Mouse (Mus musculus) heart, embryonic 13.5 days (tissue): ENCODE measurements around the gene Ampd3. TPM values are rescaled to one million over a fixed set of nuclear protein-coding genes. Genes with fewer than 3 reads are reported as not detected.
A peak's percentile ranks its signal among the peaks of the same experiment; 100 is the strongest.

Source experiments
- ATAC-seq: fragments of 200-750 bp; cut with Nextera tagmentation; 2 replicates; pipeline ENCODE4 v1.8.0; 2017; ENCODE audit warnings: moderate TSS enrichment; ENCODE audit not compliant: insufficient number of reproducible peaks, low FRiP score, low TSS enrichment; ENCODE audit errors: extremely low read depth
- H3K27ac ChIP-seq: fragments of 300-500 bp; sonication (generic); replicated peaks from 2 replicates; pipeline ENCODE4 v1.5.1; 2015; ENCODE audit warnings: moderate library complexity, mild to moderate bottlenecking, inconsistent platforms
- H3K27me3 ChIP-seq: fragments of 300-500 bp; sonication (generic); replicated peaks from 2 replicates; pipeline ENCODE4 v1.6.1; 2015; ENCODE audit warnings: mild to moderate bottlenecking, inconsistent platforms
- H3K36me3 ChIP-seq: fragments of 300-500 bp; sonication (generic); 2 replicates; pipeline ENCODE4 v1.6.1; 2015; ENCODE audit warnings: mild to moderate bottlenecking, inconsistent platforms
- H3K4me1 ChIP-seq: fragments of 300-500 bp; sonication (generic); 2 replicates; pipeline ENCODE4 v1.6.1; 2015; ENCODE audit warnings: inconsistent platforms
- H3K4me2 ChIP-seq: fragments of 300-500 bp; sonication (generic); 2 replicates; pipeline ENCODE4 v1.6.1; 2015; ENCODE audit warnings: inconsistent platforms, mild to moderate bottlenecking, moderate library complexity
- H3K4me3 ChIP-seq: fragments of 300-500 bp; sonication (generic); 2 replicates; pipeline ENCODE4 v1.5.1; 2015; ENCODE audit warnings: moderate library complexity, mild to moderate bottlenecking, inconsistent platforms
- H3K9ac ChIP-seq: fragments of 300-500 bp; sonication (generic); 2 replicates; pipeline ENCODE4 v1.6.1; 2015; ENCODE audit warnings: inconsistent platforms, mild to moderate bottlenecking, moderate library complexity
- H3K9me3 ChIP-seq: fragments of 300-500 bp; sonication (generic); 2 replicates; pipeline ENCODE4 v1.6.1; 2016; ENCODE audit warnings: inconsistent platforms
- WGBS: fragments of 180-500 bp; shearing (Covaris S2); methylation state at CpG from one replicate; pipeline ENCODE4 v1.1.7; 2015; ENCODE audit warnings: mixed read lengths; 5-methylcytosine and 5-hydroxymethylcytosine counted together
- polyA plus RNA-seq: library from polyadenylated mRNA; unstranded; fragments of >200 nt; fragmentation: Nextera tagmentation; extraction: Ambion mirVana; gene quantifications from 2 replicates; pipeline ENCODE4 v1.2.1, GENCODE M21; 2015

Gene Ampd3
- polyA plus RNA-seq, 1 experiment from 2014 or later = 5.1 TPM

GRCm38 (mm10) chr7:110803131-110803530, 35.1 kb downstream of the Ampd3 start:
- H3K4me2 ChIP-seq = no peak overlapping the region
- H3K9me3 ChIP-seq = no peaks in the 10 kb centered on the region
- no peak overlapping the region for H3K9ac ChIP-seq
- H3K27me3 ChIP-seq = no peaks in the 10 kb centered on the region
- peaks cover 5% of the 10 kb centered on the region; the same call in 1 of the 2 replicates for H3K4me1 ChIP-seq
- peaks cover 11% of the 10 kb centered on the region for H3K36me3 ChIP-seq
- ATAC-seq = no peak
- H3K4me3 ChIP-seq = no peak overlapping the region
- H3K27ac ChIP-seq = no peak overlapping the region
- 94% methylated on average over 10 of the region's 10 CpGs for WGBS

DNA sequence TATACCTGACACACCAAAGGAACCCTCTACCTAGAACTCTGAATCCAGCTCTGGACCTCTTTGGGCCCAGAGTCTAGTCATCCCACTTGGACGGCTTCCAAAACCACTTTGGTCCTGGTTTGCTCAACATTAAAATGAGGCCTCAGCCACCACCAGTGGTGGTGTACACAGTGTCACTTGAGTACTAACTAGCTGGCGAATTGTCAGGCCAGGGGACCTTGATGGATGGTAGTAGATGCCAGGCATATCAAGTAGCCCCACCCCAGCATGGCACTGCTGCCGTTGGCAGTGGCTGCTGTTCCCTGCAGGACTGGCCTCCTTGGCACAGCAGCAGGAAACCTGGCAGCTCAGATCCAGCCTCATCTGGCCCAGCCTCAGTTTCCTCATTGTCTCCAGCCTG, 36.3 kb downstream of the Ampd3 start:
- peak overlapping the region; percentile 28; the same call in 1 of the 2 replicates for H3K9ac ChIP-seq
- peaks cover 5% of the 10 kb centered on the region; the same call in 1 of the 2 replicates for H3K4me1 ChIP-seq
- no peaks in the 10 kb centered on the region for H3K27me3 ChIP-seq
- H3K36me3 ChIP-seq = peaks cover 16% of the 10 kb centered on the region
- no peak for ATAC-seq
- H3K9me3 ChIP-seq = no peaks in the 10 kb centered on the region
- no peak overlapping the region for H3K4me2 ChIP-seq
- 60% methylated on average over 3 of the region's 3 CpGs for WGBS
- H3K27ac ChIP-seq = no peak overlapping the region
- no peak overlapping the region for H3K4me3 ChIP-seq

GRCm38 (mm10) chr7:110807460-110808030, 39.5 kb downstream of the Ampd3 start:
- H3K27ac ChIP-seq = no peak overlapping the region
- no peak for ATAC-seq
- no peak overlapping the region for H3K4me3 ChIP-seq
- H3K4me1 ChIP-seq = peaks cover 14% of the 10 kb centered on the region
- no peak overlapping the region for H3K4me2 ChIP-seq
- no peaks in the 10 kb centered on the region for H3K9me3 ChIP-seq
- peaks cover 28% of the 10 kb centered on the region for H3K36me3 ChIP-seq
- no peaks in the 10 kb centered on the region for H3K27me3 ChIP-seq
- 79% methylated on average over 13 of the region's 13 CpGs for WGBS
- H3K9ac ChIP-seq = no peak overlapping the region

- H3K4me1 ChIP-seq = peaks cover 14% of the 10 kb centered on the region
- WGBS = 79% methylated on average over 3 of the region's 3 CpGs
- no peak overlapping the region for H3K4me3 ChIP-seq
- H3K4me2 ChIP-seq = no peak overlapping the region
- H3K9ac ChIP-seq = no peak overlapping the region
- H3K27ac ChIP-seq = no peak overlapping the region
- no peaks in the 10 kb centered on the region for H3K27me3 ChIP-seq
- H3K36me3 ChIP-seq = peaks cover 33% of the 10 kb centered on the region
- no peak for ATAC-seq
- H3K9me3 ChIP-seq = no peaks in the 10 kb centered on the region
Observed at GRCm38 (mm10) chr7:110808962-110809361, 41.0 kb downstream of the Ampd3 start.

DNA sequence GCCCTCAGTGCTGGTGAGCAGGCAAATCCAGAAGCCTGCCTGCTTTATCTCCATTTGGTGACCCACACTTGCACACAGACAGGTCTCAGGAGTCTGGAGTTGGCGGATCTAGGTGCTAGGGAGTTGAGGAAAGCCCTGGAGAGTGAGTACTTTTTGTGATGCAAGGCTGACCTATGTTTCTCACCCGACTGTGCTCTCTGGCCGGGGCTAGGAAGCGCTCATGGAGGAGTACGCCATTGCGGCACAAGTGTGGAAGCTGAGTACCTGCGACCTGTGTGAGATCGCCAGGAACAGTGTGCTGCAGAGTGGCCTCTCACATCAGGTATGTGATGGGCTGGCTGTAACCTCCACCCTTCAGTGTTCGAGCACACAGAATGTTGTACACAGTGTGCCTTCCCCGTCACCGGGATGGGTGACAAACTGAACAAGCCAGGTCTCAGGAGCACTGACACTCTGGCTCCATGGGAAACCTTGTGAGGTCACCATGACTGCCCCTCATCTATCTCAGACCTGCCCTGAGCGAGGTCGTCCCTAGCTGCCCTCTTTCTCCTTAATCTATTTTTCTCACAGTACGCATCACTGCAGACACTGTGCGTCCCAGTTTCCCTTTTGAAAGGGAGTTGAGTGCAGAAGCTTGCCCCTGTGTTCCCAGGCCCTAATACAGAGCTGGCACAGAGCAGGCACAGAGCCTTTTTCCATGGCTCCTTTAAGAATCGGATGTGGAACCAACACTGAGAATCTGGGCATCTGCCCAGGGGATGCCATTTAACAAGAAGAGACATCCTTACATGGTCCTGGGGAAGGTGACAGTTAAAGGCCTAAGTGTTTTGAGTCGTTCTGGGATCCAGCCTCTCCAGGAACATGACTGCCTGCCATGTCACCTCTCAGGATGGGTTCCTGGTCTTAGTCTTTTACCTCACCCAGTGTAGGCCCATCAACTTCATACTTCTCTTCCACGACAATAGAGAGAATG, 41.9 kb downstream of the Ampd3 start:
- Histone ChIP-seq H3K4me3 (no peak overlapping the region), H3K4me2 (no peak overlapping the region), H3K36me3 (peaks cover 37% of the 10 kb centered on the region), H3K9me3 (no peaks in the 10 kb centered on the region), H3K27me3 (no peaks in the 10 kb centered on the region), H3K9ac (no peak overlapping the region), H3K4me1 (peaks cover 14% of the 10 kb centered on the region), H3K27ac (no peak overlapping the region)
- 76% methylated on average over 18 of the region's 18 CpGs for WGBS
- no peak for ATAC-seq

DNA sequence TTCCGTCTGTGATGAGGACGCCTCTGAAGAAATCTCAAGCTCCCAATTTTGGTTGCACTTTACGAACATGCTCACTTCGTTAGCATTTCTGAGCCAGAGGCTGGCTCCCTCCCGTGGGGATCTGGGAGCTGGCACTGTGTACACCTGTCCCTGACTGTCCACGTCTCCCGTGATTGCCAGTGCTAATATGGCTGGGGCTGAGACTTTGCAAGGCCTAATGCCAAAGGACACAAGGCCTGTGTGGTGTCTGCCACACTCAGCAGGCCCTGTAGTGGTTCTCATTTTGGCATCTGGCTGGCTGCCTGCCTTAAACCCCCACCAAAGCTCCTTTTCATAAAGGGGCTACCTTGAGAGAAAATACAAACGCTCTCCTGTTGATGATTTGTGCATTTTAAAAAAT, 43.0 kb downstream of the Ampd3 start:
- WGBS = 80% methylated on average over 8 of the region's 8 CpGs
- Histone ChIP-seq H3K9me3 (no peaks in the 10 kb centered on the region), H3K27ac (no peak overlapping the region), H3K4me1 (peaks cover 14% of the 10 kb centered on the region), H3K27me3 (no peaks in the 10 kb centered on the region), H3K9ac (no peak overlapping the region), H3K36me3 (peaks cover 39% of the 10 kb centered on the region), H3K4me3 (no peak overlapping the region), H3K4me2 (no peak overlapping the region)
- ATAC-seq = no peak

DNA sequence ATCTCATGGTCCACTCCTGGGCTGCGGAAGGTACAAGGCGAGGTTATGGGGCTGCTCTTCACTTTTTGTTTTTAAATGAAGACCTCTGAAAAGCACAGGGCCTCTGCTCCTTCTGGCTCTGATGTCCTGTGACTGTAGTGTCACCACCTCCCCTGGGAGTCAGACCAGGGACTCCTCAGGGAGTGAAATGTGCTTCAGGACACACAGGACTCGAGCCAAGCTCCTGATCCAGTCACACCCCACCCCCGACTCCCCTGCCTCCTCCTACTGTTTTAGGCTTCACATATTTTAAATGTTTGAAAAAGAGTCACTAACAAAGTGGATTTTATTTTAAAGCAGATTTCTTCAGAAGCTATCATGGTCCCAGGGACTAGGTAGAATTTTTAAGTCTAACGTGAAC, 43.5 kb downstream of the Ampd3 start:
- no peak overlapping the region for H3K9ac ChIP-seq
- H3K27me3 ChIP-seq = no peaks in the 10 kb centered on the region
- 0 out of 2 replicates have a peak overlapping the region, but pooled peaks have one; percentile 16 for H3K27ac ChIP-seq
- ATAC-seq = no peak
- no peaks in the 10 kb centered on the region for H3K9me3 ChIP-seq
- peaks cover 39% of the 10 kb centered on the region for H3K36me3 ChIP-seq
- 69% methylated on average over 5 of the region's 5 CpGs for WGBS
- H3K4me2 ChIP-seq = no peak overlapping the region
- no peak overlapping the region for H3K4me3 ChIP-seq
- H3K4me1 ChIP-seq = peaks cover 14% of the 10 kb centered on the region

DNA sequence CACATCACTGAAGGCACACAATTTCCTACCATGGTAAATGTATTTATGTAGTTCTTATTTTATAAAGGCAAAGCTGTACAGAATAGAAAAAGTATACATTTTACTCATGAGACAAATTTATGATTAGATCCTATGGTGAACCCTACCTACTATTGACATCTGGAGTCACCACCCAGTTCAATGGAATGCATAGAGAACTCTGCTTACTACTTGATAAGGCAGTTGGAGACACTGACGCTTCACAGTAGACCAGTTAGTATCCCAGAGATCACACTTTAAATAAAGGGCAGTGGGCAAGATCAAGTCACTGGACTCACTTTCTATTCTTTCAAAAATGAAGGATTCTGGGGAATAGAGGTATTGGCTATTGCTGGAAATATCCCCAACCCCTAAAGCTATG, 46.0 kb downstream of the Ampd3 start:
- H3K9me3 ChIP-seq = no peaks in the 10 kb centered on the region
- H3K4me2 ChIP-seq = no peak overlapping the region
- H3K4me3 ChIP-seq = no peak overlapping the region
- no peak overlapping the region for H3K9ac ChIP-seq
- no peaks in the 10 kb centered on the region for H3K27me3 ChIP-seq
- peaks cover 34% of the 10 kb centered on the region for H3K36me3 ChIP-seq
- no peak for ATAC-seq
- peaks cover 19% of the 10 kb centered on the region for H3K4me1 ChIP-seq
- H3K27ac ChIP-seq = no peak overlapping the region
- WGBS = 54% methylated on average over 1 of the region's 1 CpGs

DNA sequence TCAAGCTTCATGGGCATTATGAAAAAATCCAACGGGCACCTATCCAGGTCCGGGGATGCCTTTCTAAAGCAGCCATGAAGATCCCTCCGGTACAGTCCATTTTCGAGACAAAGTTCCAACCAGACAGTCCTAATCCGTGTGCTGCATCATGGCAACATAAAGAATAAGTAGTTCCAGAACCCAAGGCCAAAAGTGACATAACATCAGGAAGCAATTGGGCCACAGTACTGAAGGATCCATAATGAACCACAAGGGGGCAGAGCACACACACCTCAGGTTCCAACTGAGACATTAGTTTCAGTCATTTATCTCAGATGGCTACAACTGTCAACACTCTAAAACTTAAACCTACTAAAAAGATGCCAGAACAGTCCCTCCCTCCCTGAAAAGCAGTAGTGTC, 48.0 kb downstream of the Ampd3 start:
- ATAC-seq = no peak
- 61% methylated on average over 5 of the region's 5 CpGs for WGBS
- no peak overlapping the region for H3K27ac ChIP-seq
- H3K4me2 ChIP-seq = no peak overlapping the region
- H3K4me3 ChIP-seq = no peak overlapping the region
- no peak overlapping the region for H3K9ac ChIP-seq
- H3K36me3 ChIP-seq = peaks cover 24% of the 10 kb centered on the region
- no peaks in the 10 kb centered on the region for H3K9me3 ChIP-seq
- peaks cover 36% of the 10 kb centered on the region for H3K4me1 ChIP-seq
- H3K27me3 ChIP-seq = no peaks in the 10 kb centered on the region

- Histone ChIP-seq H3K27ac (peak overlapping the region; percentile 29), H3K9ac (peak overlapping the region; percentile 5)
Observed at GRCm38 (mm10) chr7:110818206-110818605, 50.2 kb downstream of the Ampd3 start.

DNA sequence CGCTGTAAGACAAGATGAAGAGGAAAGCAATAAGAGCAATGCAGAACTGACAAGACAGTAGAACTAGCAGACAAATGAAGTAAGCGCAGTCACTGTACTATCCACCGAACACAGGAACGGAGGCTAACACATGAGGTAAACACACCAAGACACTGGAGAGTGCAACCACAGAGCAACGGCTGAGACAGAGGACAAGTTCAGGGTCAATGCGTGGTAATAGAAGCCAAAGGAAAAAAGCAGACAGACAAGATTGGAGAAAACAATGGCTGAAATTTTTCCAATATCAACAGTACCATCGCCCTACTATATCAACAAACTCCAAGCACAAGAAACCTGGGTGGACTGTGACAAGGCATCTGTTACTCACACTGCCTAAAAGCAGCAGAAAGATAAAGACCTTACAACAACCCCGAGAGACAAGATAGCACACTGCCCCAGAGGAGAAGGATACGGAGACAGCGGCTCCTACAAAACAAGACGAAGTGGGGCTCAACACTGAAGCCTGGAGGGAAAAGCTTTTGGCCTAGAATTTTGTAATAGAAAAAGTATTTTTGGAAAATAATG, 50.9 kb downstream of the Ampd3 start:
- no peak for ATAC-seq
- 37% methylated on average over 11 of the region's 11 CpGs for WGBS
- Histone ChIP-seq H3K4me3 (no peak overlapping the region), H3K4me2 (peak overlapping the region; percentile 11; the same call in 1 of the 2 replicates), H3K4me1 (peaks cover 57% of the 10 kb centered on the region), H3K36me3 (peaks cover 24% of the 10 kb centered on the region), H3K9ac (peak overlapping the region; percentile 44; the same call in 1 of the 2 replicates), H3K27me3 (no peaks in the 10 kb centered on the region), H3K9me3 (no peaks in the 10 kb centered on the region), H3K27ac (peak overlapping the region; percentile 29; the same call in 1 of the 2 replicates)

More at GRCm38 (mm10) chr7:110818206-110818605, 50.2 kb downstream of the Ampd3 start:
- peaks cover 51% of the 10 kb centered on the region for H3K4me1 ChIP-seq
- no peak overlapping the region for H3K4me2 ChIP-seq
- no peak for ATAC-seq
- no peaks in the 10 kb centered on the region for H3K27me3 ChIP-seq
- 51% methylated on average over 6 of the region's 6 CpGs for WGBS
- no peaks in the 10 kb centered on the region for H3K9me3 ChIP-seq
- H3K36me3 ChIP-seq = peaks cover 20% of the 10 kb centered on the region
- H3K4me3 ChIP-seq = no peak overlapping the region
